Mouse (Mus musculus) MEL (cell line): ENCODE results near the gene Mrpl47. TPM values are rescaled to one million over a fixed set of nuclear protein-coding genes. Genes with fewer than 3 reads are reported as not detected.

ENCODE experiments used
- DNase-seq: peaks from one replicate; pipeline ENCODE4 v3.0.0; 2011; ENCODE audit warnings: low read depth, low spot score
- H3K27ac ChIP-seq: 2 replicates; pipeline ENCODE4 v1.5.1; 2012; ENCODE audit warnings: low read depth, mild to moderate bottlenecking, control low read depth, low read length, moderate library complexity; ENCODE audit not compliant: control insufficient read depth
- H3K27me3 ChIP-seq, 2 experiments: fragments of 150-350 bp in 1 of 2; sonication (generic) in 1 of 2; 2 replicates each; pipeline ENCODE4 v1.6.1; 2012; ENCODE audit warnings: low read length in 2 of 2, mild to moderate bottlenecking in 2 of 2, improper control_type of control experiment in 1 of 2, moderate library complexity in 1 of 2; ENCODE audit not compliant: insufficient read depth in 2 of 2, control insufficient read depth in 1 of 2
- H3K36me3 ChIP-seq, 2 experiments: 2 replicates each; pipeline ENCODE4 v1.6.1; 2012 to 2014; ENCODE audit warnings: low read length in 2 of 2, improper control_type of control experiment in 1 of 2, inconsistent platforms in 1 of 2, mild to moderate bottlenecking in 1 of 2; ENCODE audit not compliant: insufficient read depth in 2 of 2, control insufficient read depth in 1 of 2
- H3K4me1 ChIP-seq, 2 experiments: fragments of 150-350 bp in 1 of 2; sonication (generic) in 1 of 2; 2 replicates each; pipeline ENCODE4 v1.6.1; 2012; ENCODE audit warnings: low read length in 2 of 2, improper control_type of control experiment in 1 of 2, mild to moderate bottlenecking in 1 of 2; ENCODE audit not compliant: insufficient read depth in 2 of 2, control insufficient read depth in 1 of 2
- H3K4me3 ChIP-seq, 2 experiments: fragments of 150-350 bp in 1 of 2; sonication (generic) in 1 of 2; 2 replicates each; pipeline ENCODE4 v1.5.1; 2012; ENCODE audit warnings: low read depth in 2 of 2, low read length in 2 of 2, mild to moderate bottlenecking in 2 of 2, moderate library complexity in 2 of 2, control low read depth in 1 of 2, improper control_type of control experiment in 1 of 2; ENCODE audit not compliant: control insufficient read depth in 1 of 2, insufficient read depth in 1 of 2
- H3K79me2 ChIP-seq: 2 replicates; pipeline ENCODE4 v1.6.1; 2012; ENCODE audit warnings: mild to moderate bottlenecking, low read length, moderate library complexity; ENCODE audit not compliant: control insufficient read depth, poor library complexity, insufficient read depth
- H3K9ac ChIP-seq: 2 replicates; pipeline ENCODE4 v1.6.1; 2012; ENCODE audit warnings: low read depth, mild to moderate bottlenecking, control low read depth, low read length, moderate library complexity; ENCODE audit not compliant: control insufficient read depth, poor library complexity, severe bottlenecking
- H3K9me3 ChIP-seq: fragments of 150-350 bp; sonication (generic); replicated peaks from 2 replicates; pipeline ENCODE4 v1.6.1; 2012; ENCODE audit warnings: mild to moderate bottlenecking, low read length, improper control_type of control experiment, moderate library complexity; ENCODE audit not compliant: insufficient read depth
- CHD1 ChIP-seq: IDR thresholded peaks from 2 replicates; pipeline ENCODE4 v1.6.1; 2012; ENCODE audit warnings: low read depth, mild to moderate bottlenecking, inconsistent platforms, low read length, improper control_type of control experiment
- EP300 ChIP-seq, 2 experiments: IDR thresholded peaks; 2 replicates each; pipeline ENCODE4 v1.6.1; 2011; ENCODE audit warnings: improper control_type of control experiment in 2 of 2, low read length in 2 of 2, low read depth in 1 of 2, mild to moderate bottlenecking in 1 of 2
- JUND ChIP-seq: IDR thresholded peaks from 2 replicates; pipeline ENCODE4 v1.6.1; 2011; ENCODE audit warnings: low read depth, mild to moderate bottlenecking, improper control_type of control experiment, low read length
- MEF2A ChIP-seq: IDR thresholded peaks from 2 replicates; pipeline ENCODE4 v1.6.1; 2014; ENCODE audit warnings: low read depth, mild to moderate bottlenecking, inconsistent platforms, low read length, improper control_type of control experiment; ENCODE audit not compliant: poor library complexity, insufficient replicate concordance, severe bottlenecking; ENCODE audit errors: extremely low read depth
- MXI1 ChIP-seq: IDR thresholded peaks from 2 replicates; pipeline ENCODE4 v1.6.1; 2011; ENCODE audit warnings: mild to moderate bottlenecking, low read depth, low read length, improper control_type of control experiment
- NELFE ChIP-seq: IDR thresholded peaks from 2 replicates; pipeline ENCODE4 v1.6.1; 2011; ENCODE audit warnings: low read depth, low read length, improper control_type of control experiment
- POLR2A ChIP-seq, 2 experiments: IDR thresholded peaks; 2 replicates each; pipeline ENCODE4 v1.6.1; 2011 to 2012; ENCODE audit warnings: low read length in 2 of 2, mild to moderate bottlenecking in 2 of 2, control low read depth in 1 of 2, improper control_type of control experiment in 1 of 2, low read depth in 1 of 2, moderate library complexity in 1 of 2; ENCODE audit not compliant: control insufficient read depth in 1 of 2, insufficient read depth in 1 of 2, poor library complexity in 1 of 2
- POLR2AphosphoS2 ChIP-seq: IDR thresholded peaks from 2 replicates; pipeline ENCODE4 v1.6.1; 2011; ENCODE audit warnings: low read length, improper control_type of control experiment
- POLR2AphosphoS5 ChIP-seq: IDR thresholded peaks from 2 replicates; pipeline ENCODE4 v1.6.1; 2012; ENCODE audit warnings: low read depth, borderline replicate concordance, mild to moderate bottlenecking, inconsistent platforms, low read length, moderate library complexity, mixed read lengths
- RAD21 ChIP-seq: IDR thresholded peaks from 2 replicates; pipeline ENCODE4 v1.6.1; 2011; ENCODE audit warnings: mild to moderate bottlenecking, low read depth, low read length, improper control_type of control experiment
- RCOR1 ChIP-seq: IDR thresholded peaks from 2 replicates; pipeline ENCODE4 v1.6.1; 2012; ENCODE audit warnings: low read depth, mild to moderate bottlenecking, inconsistent platforms, low read length, improper control_type of control experiment
- TAL1 ChIP-seq: IDR thresholded peaks from 2 replicates; pipeline ENCODE4 v1.6.1; 2012; ENCODE audit warnings: mild to moderate bottlenecking, inconsistent platforms, low read length, moderate library complexity, mixed read lengths
- USF1 ChIP-seq: IDR thresholded peaks from 2 replicates; pipeline ENCODE4 v1.6.1; 2014; ENCODE audit warnings: low read depth, mild to moderate bottlenecking, inconsistent platforms, low read length, improper control_type of control experiment, moderate library complexity
- ZC3H11A ChIP-seq: IDR thresholded peaks from 2 replicates; pipeline ENCODE4 v1.6.1; 2012; ENCODE audit warnings: low read depth, mild to moderate bottlenecking, inconsistent platforms, low read length, improper control_type of control experiment
- ZKSCAN1 ChIP-seq: IDR thresholded peaks from 2 replicates; pipeline ENCODE4 v1.6.1; 2012; ENCODE audit warnings: low read depth, mild to moderate bottlenecking, inconsistent platforms, low read length, improper control_type of control experiment, moderate library complexity
- polyA plus RNA-seq, 2 experiments: library from polyadenylated mRNA; stranded (reverse) in 1 of 2; unstranded in 1 of 2; fragments of >175 nt in 1 of 2; fragments of >200 nt in 1 of 2; gene quantifications; 2 replicates each; pipeline versions ENCODE4 v1.2.1 to v1.2.4; 2012; ENCODE audit warnings: low replicate concordance in 2 of 2, low read depth in 1 of 2; ENCODE audit not compliant: insufficient read length in 2 of 2, insufficient read depth in 1 of 2, missing spikeins in 1 of 2
- total RNA-seq: library from RNA; depleted of rRNA; stranded (reverse); fragments of 300-350 nt; gene quantifications from 2 replicates; pipeline ENCODE4 v1.2.3, GENCODE M21; 2012; rRNA removed

Mrpl47 gene
- total RNA-seq (61.5 and 70.3 TPM in 2 replicates), polyA plus RNA-seq (10 to 100 TPM in 1 of 2 experiments, not detected in 1; 73.1 TPM)

- Histone ChIP-seq H3K4me1 (peaks cover 4 to 9% of the 10 kb centered on the region in 2 experiments; a peak in 2 of 4 replicates), H3K36me3 (peaks cover 9 to 16% of the 10 kb centered on the region in 2 experiments), H3K9ac (peak within 1 kb of the TSS; percentile 90), H3K4me3 (peak within 1 kb of the TSS; percentile 86 to 97), H3K9me3 (no peaks in the 10 kb centered on the region)
- peak; percentile 62 for DNase-seq
- TF ChIP-seq EP300 (IDR thresholded peaks at IDR 0.05; ENCODE audit: low read depth in 1 of 2, low read length in 2 of 2) (no peak), MXI1 (no peak), RAD21 (no peak), POLR2AphosphoS2 (no peak), ZKSCAN1 (no peak), POLR2A (IDR thresholded peaks at IDR 0.05; ENCODE audit: control insufficient read depth in 1 of 2, insufficient read depth in 1 of 2, low read depth in 1 of 2, low read length in 2 of 2, poor library complexity in 1 of 2) (no peak; a peak in 1 of 4 replicates), POLR2AphosphoS5 (no peak), ZC3H11A (no peak), NELFE (no peak), RCOR1 (no peak), CHD1 (no peak), MEF2A (no peak), TAL1 (no peak)
- TF ChIP-seq, all 39 proteins: peak for 0
- H3K27ac ChIP-seq = peak within 1 kb of the TSS; percentile 85
- no peaks in the 10 kb centered on the region for H3K27me3 ChIP-seq
- H3K79me2 ChIP-seq = peaks cover 44% of the 10 kb centered on the region
These were observed at the start of gene Mrpl47 for GRCm38 (mm10) chr3:32737172-32737655. Gene Mrpl47 (minus strand): TSS chr3:32737605.

- no peak for DNase-seq
- Histone ChIP-seq H3K9me3 (no peaks in the 10 kb centered on the region), H3K36me3 (no peaks in the 10 kb centered on the region), H3K9ac (no peak overlapping the region), H3K27me3 (peaks cover 0 to 3% of the 10 kb centered on the region in 2 experiments; a peak in 2 of 4 replicates), H3K27ac (no peak overlapping the region), H3K4me1 (no peaks in the 10 kb centered on the region), H3K4me3 (no peak overlapping the region), H3K79me2 (no peaks in the 10 kb centered on the region)
- TF ChIP-seq JUND (no peak), USF1 (no peak)
These were observed 33.4 kb upstream of the Mrpl47 start for GRCm38 (mm10) chr3:32770781-32771180.
